Mouse (Mus musculus): ENCODE data around the gene Dpy30.

- no peak for TF ChIP-seq CTCF (IDR thresholded peaks at IDR 0.05; ENCODE audit: low read depth, low read length)
- no peak for TF ChIP-seq POLR2A (IDR thresholded peaks at IDR 0.05; ENCODE audit: borderline replicate concordance, low read depth, low read length)
Measured at GRCm38 (mm10) chr17:74338225-74338931, 14.6 kb upstream of the Dpy30 start.
